Mouse (Mus musculus): ENCODE measurements around the gene Pik3cg. TPM values are rescaled to one million over a fixed set of nuclear protein-coding genes. Genes with fewer than 3 reads are reported as not detected.

Pik3cg gene
- polyA plus RNA-seq, 1 experiment: 1.9 TPM

DNA sequence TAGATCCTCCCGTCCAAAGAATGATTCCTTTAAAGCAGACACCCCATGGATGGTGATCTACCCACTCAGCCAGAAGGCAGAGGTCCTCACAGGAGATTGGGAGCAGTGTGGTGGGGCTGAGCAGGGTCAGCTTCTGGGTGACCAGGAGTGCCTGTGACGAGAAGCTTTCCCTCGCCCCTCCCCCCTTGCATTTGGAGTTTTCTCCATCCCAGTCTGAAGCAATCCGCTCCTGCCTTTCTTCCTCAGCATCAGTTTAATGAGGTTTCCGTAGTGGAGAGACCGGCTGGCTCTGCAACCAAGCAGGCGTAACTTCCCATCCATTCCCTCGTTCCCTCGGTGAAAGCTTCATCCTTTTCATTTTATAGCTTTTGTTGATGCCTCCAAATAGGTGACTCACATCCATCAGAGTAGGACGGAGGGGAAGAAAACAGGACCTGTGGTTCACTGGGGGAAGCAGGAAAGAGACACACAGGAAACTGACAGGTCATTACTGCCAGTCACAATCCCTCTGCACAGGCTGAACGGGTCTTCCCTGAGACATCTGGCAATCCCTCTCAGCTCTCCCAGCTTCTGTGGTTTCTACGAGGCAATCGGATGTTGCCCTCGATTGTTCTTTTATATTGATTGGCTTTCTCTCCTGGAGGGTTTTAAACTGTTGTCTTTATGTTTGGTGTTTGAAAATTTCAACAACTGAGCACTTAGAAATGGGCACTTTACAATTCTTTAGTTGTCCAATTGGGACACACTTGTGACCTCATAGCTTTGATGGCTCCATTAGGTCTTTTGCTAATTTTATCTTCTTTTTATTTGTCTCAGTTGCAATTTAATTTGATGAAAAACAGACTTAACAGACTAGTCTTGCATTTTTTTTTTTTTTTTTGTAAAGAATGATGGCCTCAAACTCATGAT, 80.6 kb downstream of the Pik3cg start:
- peaks cover 95% of the 10 kb centered on the region for H3K4me1 ChIP-seq
- no peaks in the 10 kb centered on the region for H3K27me3 ChIP-seq (replicated peaks)
- TF ChIP-seq GATA1 (IDR thresholded peaks at IDR 0.05; ENCODE audit: borderline replicate concordance, low read length) (no peak), FLI1 (IDR thresholded peaks at IDR 0.05; ENCODE audit: low read length) (no peak)
- no peaks in the 10 kb centered on the region for H3K9me3 ChIP-seq
- peak overlapping the region; percentile 86 for H3K4me3 ChIP-seq (replicated peaks)
- H3K36me3 ChIP-seq (replicated peaks; ENCODE audit: low read length): no peaks in the 10 kb centered on the region

DNA sequence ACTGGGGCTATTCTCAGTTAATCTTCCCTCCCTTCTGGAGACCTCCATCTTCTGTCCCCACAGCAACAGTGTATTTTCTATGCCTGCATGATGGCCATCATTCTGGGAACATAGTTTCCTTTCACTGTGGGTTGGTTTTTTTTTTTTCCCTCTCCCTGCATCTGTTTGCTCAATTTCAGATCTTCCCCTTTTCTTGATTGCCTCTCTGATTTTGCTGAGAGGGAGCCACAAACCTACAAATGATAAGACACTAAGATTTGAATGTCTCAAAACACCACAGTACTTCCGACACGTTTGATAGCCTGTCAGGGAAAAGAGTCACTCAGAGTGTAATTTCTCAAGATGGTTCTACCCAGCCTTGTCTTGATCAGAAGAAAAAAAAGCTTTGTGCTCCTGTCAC, 81.3 kb downstream of the Pik3cg start:
- TF ChIP-seq GATA1 (IDR thresholded peaks at IDR 0.05; ENCODE audit: borderline replicate concordance, low read length) (no peak), FLI1 (IDR thresholded peaks at IDR 0.05; ENCODE audit: low read length) (no peak)
- no peaks in the 10 kb centered on the region for H3K36me3 ChIP-seq (replicated peaks; ENCODE audit: low read length)
- peaks cover 95% of the 10 kb centered on the region for H3K4me1 ChIP-seq
- no peaks in the 10 kb centered on the region for H3K9me3 ChIP-seq
- no peaks in the 10 kb centered on the region for H3K27me3 ChIP-seq (replicated peaks)
- peak overlapping the region; percentile 86 for H3K4me3 ChIP-seq (replicated peaks)

DNA sequence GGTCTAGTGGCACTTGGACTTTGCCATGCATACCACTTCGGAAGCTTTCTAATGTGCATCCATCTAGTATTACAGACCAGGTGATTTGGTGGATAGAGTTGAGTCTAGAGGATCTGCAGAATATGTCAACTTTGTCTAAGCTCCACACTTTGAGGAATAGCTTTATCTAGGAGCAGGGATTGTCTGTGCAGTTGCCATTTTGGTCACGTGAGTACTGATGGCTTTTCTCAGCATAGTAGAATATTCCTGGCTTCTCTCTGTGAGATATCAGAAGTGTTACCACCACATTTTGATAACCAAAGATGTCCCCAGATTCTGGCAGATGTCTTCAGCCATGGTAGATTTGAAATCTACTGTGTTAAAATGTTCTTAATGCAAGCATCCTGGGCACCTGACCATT, 84.0 kb downstream of the Pik3cg start:
- H3K4me3 ChIP-seq (replicated peaks): no peak overlapping the region
- no peaks in the 10 kb centered on the region for H3K27me3 ChIP-seq (replicated peaks)
- H3K9me3 ChIP-seq: no peaks in the 10 kb centered on the region
- peaks cover 73% of the 10 kb centered on the region for H3K4me1 ChIP-seq
- TF ChIP-seq GATA1 (IDR thresholded peaks at IDR 0.05; ENCODE audit: borderline replicate concordance, low read length): no peak
- TF ChIP-seq FLI1 (IDR thresholded peaks at IDR 0.05; ENCODE audit: low read length): no peak
- H3K36me3 ChIP-seq (replicated peaks; ENCODE audit: low read length): no peaks in the 10 kb centered on the region

DNA sequence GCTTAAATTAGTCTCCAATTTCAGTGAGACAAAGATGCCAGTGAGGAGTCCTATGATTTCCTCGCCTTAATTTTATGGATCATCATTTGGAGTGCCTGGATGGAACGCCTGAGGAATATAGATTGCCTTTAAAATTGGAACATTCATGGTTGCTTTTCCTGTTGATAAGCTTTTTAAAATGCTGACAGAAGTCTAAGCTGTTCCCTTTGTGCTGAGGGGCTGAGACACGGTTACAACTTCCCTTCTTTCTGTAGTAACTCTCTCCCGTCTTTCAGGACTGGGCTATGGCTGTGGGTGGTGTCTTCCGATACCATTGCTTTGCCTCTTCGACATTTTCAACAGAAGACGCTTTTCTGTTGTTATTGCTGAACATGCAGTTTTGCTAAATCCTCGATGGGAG, 84.4 kb downstream of the Pik3cg start:
- no peaks in the 10 kb centered on the region for H3K9me3 ChIP-seq
- H3K27me3 ChIP-seq (replicated peaks): no peaks in the 10 kb centered on the region
- TF ChIP-seq GATA1 (IDR thresholded peaks at IDR 0.05; ENCODE audit: borderline replicate concordance, low read length): no peak
- no peaks in the 10 kb centered on the region for H3K36me3 ChIP-seq (replicated peaks; ENCODE audit: low read length)
- H3K4me1 ChIP-seq: peaks cover 69% of the 10 kb centered on the region
- H3K4me3 ChIP-seq (replicated peaks): peak overlapping the region; percentile 62

DNA sequence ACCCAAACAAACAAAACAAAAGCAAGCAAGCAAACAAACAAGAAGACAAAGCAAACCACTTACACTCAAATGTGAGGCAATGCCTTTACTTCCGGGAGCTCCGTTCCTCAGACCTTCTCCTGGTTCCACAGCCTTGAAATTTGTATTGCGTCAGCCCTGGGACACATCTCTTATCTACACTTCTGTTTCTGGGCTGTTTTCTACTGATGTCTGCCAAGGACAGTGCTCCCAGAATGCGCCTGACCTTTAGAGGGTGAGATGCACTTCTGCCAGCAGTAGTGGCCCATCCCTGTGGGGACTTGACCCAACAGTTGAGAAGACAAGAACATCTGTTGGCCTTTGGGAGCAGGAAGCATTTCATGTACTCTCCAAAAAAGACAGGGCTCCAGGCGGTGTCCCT, 84.9 kb downstream of the Pik3cg start:
- peaks cover 64% of the 10 kb centered on the region for H3K4me1 ChIP-seq
- H3K27me3 ChIP-seq (replicated peaks): no peaks in the 10 kb centered on the region
- H3K4me3 ChIP-seq (replicated peaks): peak overlapping the region; percentile 86
- TF ChIP-seq GATA1 (IDR thresholded peaks at IDR 0.05; ENCODE audit: borderline replicate concordance, low read length) (no peak), FLI1 (IDR thresholded peaks at IDR 0.05; ENCODE audit: low read length) (no peak)
- H3K9me3 ChIP-seq: no peaks in the 10 kb centered on the region
- no peaks in the 10 kb centered on the region for H3K36me3 ChIP-seq (replicated peaks; ENCODE audit: low read length)

Other genes starting within 250 kb of the Pik3cg start
- 110 and 158 TPM in 2 replicates for gene Prkar2b, start 147.4 kb downstream of the Pik3cg start, polyA plus RNA-seq (2012; ENCODE audit: insufficient read depth, low replicate concordance)
- 13.4 and 23.2 TPM in 2 replicates for gene Ccdc71l, start 170.0 kb upstream of the Pik3cg start, polyA plus RNA-seq (2012; ENCODE audit: insufficient read depth, low replicate concordance)

Measured in megakaryocyte, embryonic 14.5 days (primary cell).